Mouse (Mus musculus) brown adipose tissue, adult 24 weeks (tissue): Measurements from ENCODE around the gene Epo. TPM values are rescaled to one million over a fixed set of nuclear protein-coding genes. Genes with fewer than 3 reads are reported as not detected.

Experiments used
- H3K27ac ChIP-seq: fragments of 200-500 bp; replicated peaks from 2 replicates; pipeline ENCODE4 v1.5.1; 2012; ENCODE audit warnings: low read depth, mild to moderate bottlenecking, low read length
- H3K4me1 ChIP-seq: fragments of 200-500 bp; 2 replicates; pipeline ENCODE4 v1.6.1; 2012; ENCODE audit warnings: low read length, mixed read lengths; ENCODE audit not compliant: control insufficient read depth, insufficient read depth, insufficient read length
- H3K4me3 ChIP-seq: fragments of 200-500 bp; 2 replicates; pipeline ENCODE4 v1.5.1; 2012; ENCODE audit warnings: low read depth, mild to moderate bottlenecking, low read length, moderate library complexity; ENCODE audit not compliant: insufficient read depth
- polyA plus RNA-seq: library from polyadenylated mRNA; stranded (reverse); fragments of >200 nt; gene quantifications from 2 replicates; pipeline ENCODE4 v1.2.4, GENCODE M21; 2012; ENCODE audit not compliant: missing spikeins, insufficient read depth, insufficient read length

Epo gene
- not detected in 2 replicates for polyA plus RNA-seq

DNA sequence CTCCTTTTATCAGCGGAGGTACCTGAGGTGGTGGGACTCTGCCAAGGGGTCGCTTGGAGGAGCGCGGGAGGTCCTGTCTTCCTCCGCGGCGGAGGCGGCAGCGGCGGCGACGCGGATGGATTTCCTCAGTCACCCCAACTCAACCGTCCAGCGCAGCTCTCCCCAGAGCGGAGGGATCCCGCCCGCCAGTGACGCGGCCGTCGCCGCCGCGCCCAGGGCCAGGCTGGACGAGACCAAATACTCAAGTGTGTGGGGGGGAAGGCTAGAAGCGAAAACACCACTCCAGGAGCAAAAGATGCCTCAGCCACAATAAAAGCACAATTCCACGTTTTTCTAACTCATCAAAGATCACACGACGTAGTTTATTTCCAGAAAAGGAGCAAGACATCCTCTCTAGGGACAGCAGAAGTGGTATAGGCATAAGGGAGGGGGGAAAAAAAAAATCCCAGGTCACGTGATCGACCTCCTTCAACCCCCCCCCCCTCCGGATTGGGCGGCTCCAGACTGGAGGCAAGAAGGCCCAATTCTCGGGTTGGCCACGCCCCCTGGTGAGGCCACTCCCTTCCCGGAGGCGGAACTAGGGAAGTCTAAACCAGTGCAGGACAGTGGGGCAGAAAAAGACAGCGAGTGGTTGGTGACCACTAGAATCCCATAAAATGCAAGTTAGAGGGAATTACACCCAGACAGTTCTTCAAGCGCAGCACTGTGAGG lies at the start of gene Epo, which contains the start of gene Gnb2:
Gene Epo, minus strand, starts transcription at position 126 of the 711 bp plus-strand sequence.
Gene Gnb2, minus strand, starts transcription at position 394 of the 711 bp plus-strand sequence.
- Histone ChIP-seq H3K27ac (peak within 1 kb of the TSS; percentile 100), H3K4me1 (no peaks in the 10 kb centered on the region), H3K4me3 (peak within 1 kb of the TSS; percentile 94)

DNA sequence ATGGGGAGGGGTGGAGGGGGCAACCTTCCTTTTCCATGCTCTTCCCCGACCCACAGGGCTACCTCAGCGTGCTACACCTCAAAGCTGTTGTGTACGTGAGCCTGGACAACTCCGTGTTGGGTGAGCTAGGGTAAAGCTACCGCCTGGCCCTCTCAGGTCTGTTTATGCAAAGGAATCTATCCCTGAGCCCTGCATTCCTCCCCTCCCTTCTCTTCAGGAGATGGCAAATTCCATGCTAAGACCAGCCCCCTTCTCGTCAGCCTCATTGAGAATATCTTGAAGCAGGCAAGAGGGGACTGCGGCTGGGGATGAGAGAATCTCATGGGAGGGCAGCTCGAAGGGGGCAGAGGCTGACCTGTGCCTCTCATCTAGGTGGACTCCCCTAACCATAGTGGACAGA lies 49.7 kb upstream of the Epo start:
- no peak overlapping the region for H3K27ac ChIP-seq
- H3K4me1 ChIP-seq: no peaks in the 10 kb centered on the region
- H3K4me3 ChIP-seq: no peak overlapping the region

DNA sequence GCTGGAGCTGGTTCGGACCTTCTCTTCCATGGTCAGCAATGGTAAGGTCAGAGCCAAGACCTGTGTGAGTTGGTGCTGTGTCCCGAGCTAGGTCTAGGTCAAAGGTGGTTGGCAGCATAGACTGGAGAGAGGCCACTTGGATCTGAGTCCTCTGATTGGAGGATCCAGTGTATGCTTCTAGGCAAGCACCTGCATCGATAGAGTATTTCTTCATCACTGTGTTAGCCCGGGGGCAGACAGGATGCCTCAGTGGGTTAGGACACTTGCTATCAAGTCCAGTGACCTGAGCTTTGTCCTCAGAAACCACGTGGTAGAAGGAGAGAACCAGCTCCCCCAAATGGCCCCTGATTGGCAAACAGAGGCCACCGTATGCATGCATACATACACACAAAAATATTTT lies 47.2 kb upstream of the Epo start:
- 0 out of 2 replicates have a peak overlapping the region, but pooled peaks have one; percentile 10 for H3K27ac ChIP-seq
- H3K4me1 ChIP-seq: no peaks in the 10 kb centered on the region
- H3K4me3 ChIP-seq: no peak overlapping the region

DNA sequence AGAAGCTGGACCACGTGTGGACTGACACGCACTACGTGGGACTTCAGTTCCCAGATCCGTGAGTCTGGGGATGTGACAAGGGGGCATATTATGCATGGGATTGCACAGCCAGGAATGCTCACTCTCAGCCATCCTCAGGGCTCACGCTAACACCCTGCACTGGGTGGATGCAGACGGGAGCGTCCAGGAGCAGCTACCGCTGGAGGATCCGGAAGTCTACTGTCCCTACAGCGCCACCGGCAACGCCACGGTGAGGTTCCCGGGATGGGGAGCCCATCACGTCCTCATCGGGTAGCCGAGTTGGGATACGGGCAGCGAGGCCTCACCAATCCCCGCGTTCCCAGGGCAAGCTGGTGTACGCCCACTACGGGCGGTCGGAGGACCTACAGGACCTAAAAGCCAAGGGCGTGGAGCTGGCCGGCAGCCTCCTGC lies 41.4 kb upstream of the Epo start:
- Histone ChIP-seq H3K4me1 (peaks cover 2% of the 10 kb centered on the region; the same call in 1 of the 2 replicates), H3K27ac (no peak overlapping the region), H3K4me3 (peak overlapping the region; percentile 23)

DNA sequence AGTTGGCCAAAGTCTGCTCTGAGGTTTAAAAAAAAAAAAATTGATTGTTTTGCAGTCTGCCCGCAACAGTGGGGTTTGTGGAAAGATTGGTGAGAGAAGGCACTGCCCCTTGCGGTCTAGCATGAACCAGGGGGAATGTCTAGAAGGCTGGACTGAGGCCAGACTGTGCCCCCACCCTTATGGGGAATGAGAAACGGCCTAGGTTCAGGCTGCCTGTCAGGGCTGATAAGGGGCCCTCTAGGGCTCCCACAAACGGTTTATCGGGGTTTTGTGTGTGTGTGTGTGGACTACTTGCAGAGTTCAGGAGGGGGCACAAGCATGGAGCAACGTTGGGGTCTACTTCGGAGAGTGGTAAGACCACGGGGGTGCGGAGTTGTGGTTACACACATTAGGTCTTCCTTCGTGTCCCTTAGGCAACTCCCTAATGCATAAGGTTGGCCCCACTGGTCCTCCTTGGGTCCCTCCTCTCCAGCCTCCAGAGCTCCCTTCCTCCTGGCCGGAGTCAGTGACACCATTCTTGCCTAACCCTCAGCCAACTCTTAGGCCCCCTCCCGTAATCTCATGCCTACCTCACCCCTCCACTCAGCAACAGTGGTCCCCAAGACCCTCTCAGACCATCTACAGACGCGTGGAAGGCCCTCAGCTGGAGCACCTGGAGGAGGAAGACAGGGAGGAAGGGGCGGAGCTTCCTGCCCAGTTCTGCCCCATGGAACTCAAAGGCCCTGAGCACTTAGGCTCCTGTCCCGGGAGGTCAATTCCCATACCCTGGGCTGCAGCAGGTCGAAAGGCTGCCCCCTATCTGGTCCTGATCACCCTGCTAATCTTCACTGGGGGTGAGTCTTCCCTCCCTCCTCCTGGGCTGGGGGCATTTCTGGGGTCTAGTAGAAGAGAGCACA lies 37.9 kb upstream of the Epo start:
- no peak overlapping the region for H3K4me3 ChIP-seq
- H3K27ac ChIP-seq: no peak overlapping the region
- peaks cover 2% of the 10 kb centered on the region; the same call in 1 of the 2 replicates for H3K4me1 ChIP-seq

DNA sequence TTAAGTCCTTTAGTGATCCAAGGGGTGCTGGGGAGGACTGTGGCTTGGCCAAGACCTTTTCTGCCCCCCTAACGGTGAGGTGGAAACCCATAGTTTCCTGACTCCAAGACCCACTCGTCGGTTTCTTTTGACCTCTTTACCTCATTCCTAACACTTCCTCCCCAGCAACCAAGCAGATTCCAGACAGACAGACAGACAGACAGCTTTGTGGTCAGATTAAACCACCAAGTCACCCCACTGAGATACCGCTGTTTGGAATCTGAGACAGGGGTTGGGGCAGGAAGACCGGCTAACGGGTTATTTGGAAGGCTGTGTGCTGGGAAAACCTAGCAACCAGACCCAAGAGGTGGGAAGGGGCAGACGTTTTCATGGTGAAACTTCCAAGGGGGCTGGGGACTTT lies 37.1 kb upstream of the Epo start:
- no peak overlapping the region for H3K4me3 ChIP-seq
- H3K4me1 ChIP-seq: peaks cover 2% of the 10 kb centered on the region; the same call in 1 of the 2 replicates
- no peak overlapping the region for H3K27ac ChIP-seq

DNA sequence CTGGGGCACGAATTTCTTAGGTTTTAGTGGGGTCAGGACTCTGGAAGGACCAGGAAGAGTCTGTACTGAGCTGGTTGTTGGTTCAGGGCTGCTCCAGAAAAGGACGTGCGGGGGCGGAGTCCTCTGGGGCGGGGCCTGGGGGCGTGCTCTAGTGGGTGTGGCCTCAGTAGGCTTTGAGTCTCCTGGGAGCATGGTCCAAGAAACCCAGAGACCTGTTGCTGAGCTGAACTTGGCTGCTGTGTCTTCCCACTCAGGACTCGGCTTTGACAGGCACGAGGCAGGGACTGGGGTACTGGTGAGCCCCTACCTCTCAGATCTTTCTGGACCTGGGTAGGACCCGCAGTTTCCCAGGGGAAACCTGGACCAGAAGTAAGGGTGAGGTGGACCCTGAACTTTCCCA lies 36.6 kb upstream of the Epo start, which contains the start of gene Tfr2:
Gene Tfr2, plus strand, starts transcription at position 176 of the 400 bp plus-strand sequence.
- Histone ChIP-seq H3K27ac (no peak within 1 kb of the TSS), H3K4me1 (peaks cover 2% of the 10 kb centered on the region; the same call in 1 of the 2 replicates), H3K4me3 (no peak within 1 kb of the TSS)

DNA sequence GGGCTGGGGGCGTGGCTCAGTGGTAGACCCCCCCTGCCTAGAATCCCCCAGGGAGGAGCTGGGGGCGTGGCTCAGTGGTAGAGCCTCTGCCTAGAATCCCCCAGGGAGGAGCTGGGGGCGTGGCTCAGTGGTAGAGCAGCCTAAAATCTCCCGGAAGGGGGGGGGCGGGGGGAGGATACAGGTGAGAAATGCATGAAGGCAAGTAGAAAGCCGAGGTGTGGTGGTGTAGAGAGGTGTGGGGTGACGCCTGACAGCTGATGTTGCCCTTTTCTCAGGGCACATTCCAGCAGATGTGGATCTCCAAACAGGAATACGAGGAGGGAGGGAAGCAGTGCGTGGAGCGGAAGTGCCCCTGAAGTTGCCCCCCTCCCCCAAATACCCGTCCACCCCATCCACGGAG lies 36.0 kb upstream of the Epo start:
- H3K4me3 ChIP-seq: no peak overlapping the region
- peaks cover 2% of the 10 kb centered on the region; the same call in 1 of the 2 replicates for H3K4me1 ChIP-seq
- no peak overlapping the region for H3K27ac ChIP-seq

DNA sequence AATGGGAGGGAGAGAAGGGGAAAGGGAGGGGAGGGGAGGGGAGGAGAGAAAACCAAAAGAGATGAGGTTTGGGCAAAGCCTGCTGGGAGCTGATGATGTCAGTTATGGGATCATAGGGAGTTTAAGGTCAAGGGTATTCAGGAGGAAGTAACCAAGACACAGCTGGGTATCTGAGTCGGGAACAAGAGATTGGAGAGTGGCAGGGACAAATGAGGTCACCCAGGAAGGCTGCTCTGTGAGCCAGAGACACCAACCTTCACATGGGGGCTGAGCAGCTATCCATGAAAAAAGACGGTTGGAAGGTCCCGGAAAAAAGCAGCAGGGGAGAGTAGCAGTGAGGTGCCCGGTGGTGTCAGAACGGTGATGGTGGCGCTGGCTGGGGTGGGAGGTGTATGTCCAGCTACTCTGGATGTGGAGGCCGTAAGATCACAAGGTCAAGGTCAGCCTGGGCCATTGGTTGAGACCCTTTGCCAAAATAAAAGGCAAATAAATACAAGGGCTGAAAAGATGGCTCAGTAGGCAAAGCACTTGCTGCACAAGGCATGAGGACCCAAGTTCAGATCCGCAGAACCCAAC lies 35.3 kb upstream of the Epo start:
- Histone ChIP-seq H3K27ac (no peak overlapping the region), H3K4me1 (peaks cover 2% of the 10 kb centered on the region; the same call in 1 of the 2 replicates), H3K4me3 (no peak overlapping the region)

DNA sequence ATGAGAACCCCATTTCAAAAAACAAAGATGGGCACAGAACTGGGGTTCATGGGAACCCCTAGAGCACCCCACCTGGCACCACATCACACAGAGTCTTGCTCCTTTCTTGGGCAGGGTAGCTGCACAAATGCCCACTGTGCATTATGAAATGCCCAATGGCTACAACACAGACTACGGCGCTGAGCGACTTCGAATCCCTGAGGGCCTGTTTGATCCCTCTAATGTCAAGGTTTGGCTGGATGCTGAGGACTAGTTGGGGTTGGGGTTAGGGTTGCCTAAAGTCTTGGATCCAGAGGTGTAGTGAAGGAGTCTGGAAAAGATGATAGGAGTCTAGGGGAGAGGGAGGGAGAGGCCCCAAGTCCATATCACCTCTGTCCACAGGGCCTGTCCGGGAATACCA lies 33.4 kb upstream of the Epo start:
- Histone ChIP-seq H3K4me1 (peaks cover 2% of the 10 kb centered on the region; the same call in 1 of the 2 replicates), H3K27ac (no peak overlapping the region)

DNA sequence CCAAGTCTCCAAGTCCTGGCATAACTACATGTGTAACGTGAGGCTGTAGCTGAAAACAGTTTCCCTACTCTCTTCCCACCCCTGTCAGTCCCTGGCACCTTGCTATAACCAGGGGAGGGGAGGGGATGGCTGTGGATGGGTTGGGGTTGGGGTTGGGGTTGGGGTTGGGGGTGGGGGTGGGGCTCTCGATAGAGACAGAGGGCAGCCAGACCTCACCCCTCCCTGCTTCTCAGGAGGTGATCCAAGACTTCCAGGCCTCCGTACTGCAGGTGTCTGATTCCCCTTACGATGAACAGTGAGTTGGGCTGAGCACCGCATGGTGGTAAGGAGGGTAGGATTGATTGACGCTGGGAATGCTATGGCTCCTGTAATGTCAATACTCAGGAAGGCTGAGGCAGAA lies 32.7 kb upstream of the Epo start:
- no peak overlapping the region for H3K4me3 ChIP-seq
- no peak overlapping the region for H3K27ac ChIP-seq
- peaks cover 2% of the 10 kb centered on the region; the same call in 1 of the 2 replicates for H3K4me1 ChIP-seq

More for the DNA sequence above, 33.4 kb upstream of the Epo start:
- no peak overlapping the region for H3K4me3 ChIP-seq

DNA sequence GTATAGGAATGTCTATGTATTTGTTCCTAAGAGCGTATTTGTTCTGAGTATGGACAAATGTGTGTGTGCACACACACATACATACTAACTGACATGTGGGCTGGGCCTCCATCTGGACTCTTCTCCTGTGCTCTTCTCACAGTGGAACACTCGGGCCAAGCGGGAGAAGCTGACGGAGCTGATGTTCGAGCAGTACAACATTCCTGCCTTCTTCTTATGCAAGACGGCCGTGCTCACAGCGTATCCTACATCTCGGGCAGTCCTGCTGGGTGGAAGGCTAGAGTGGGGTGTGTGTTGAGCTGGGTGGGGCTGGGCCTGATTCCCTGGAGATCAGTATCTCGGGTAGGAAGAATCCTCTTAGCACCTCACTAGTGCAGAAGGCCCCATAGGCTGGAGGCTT lies 29.9 kb upstream of the Epo start:
- H3K27ac ChIP-seq: no peak overlapping the region
- H3K4me1 ChIP-seq: no peaks in the 10 kb centered on the region
- H3K4me3 ChIP-seq: no peak overlapping the region

DNA sequence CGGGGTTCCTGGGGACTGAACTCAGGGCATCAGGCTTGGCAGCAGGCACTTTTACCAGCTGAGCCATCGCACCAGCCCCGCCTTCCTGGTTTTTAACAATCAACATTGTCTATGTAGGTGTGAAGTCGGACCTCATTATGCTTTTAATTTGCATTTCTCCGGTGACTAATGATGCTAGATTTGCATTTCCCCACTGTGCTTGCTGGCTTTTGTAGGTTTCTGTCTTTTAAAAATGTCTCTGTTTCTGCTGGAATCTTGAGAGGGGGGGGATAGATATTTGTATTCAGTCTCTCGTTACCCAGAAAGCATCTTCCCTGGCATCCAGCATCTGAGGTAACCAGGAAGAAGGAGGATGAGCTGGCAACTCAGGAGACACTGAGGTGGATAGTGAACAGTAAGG lies 28.5 kb upstream of the Epo start:
- Histone ChIP-seq H3K27ac (no peak overlapping the region), H3K4me1 (no peaks in the 10 kb centered on the region), H3K4me3 (no peak overlapping the region)

DNA sequence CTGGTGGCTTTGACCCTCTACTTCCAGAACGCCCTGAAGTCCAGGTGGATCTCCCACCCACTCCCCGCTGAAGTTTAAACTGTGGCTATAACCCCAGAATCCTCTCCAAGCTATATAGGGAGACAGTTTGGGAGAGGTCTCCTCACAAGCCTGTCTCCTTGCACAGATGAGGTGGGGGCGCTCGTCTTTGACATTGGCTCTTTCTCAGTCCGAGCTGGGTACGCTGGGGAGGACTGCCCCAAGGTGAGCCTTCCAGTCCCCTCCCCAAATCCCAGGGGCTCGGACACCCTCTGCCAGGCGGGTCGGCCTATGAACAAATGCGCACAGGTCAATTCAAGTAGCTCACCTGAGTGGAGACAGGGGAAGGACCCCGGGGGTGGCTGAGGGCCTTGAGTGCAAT lies 20.9 kb upstream of the Epo start:
- H3K27ac ChIP-seq: no peak overlapping the region
- no peaks in the 10 kb centered on the region; the same call in 1 of the 2 replicates for H3K4me1 ChIP-seq
- H3K4me3 ChIP-seq: no peak overlapping the region

DNA sequence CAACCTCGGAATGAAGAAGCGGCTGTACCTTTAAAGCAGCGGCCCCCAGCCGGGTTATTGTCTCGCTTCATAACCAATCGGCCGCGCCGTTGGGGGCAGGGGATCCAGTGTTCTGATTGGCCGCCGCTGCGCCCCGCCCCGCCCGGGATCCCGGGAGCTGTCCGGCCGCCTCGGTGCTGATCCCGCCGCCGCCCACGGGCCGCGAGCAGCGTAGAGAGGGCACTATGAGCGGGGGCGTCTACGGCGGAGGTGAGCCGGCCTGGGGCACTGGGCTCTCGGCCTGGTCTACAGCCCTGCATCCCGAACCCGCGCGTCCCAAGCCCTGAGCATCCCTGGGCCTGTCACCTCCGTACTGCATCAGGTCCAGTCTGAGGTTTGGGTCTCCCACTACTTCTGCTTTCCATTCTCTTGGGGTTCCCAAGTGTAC lies 20.4 kb upstream of the Epo start, which contains the start of gene Actl6b:
Gene Actl6b, plus strand, starts transcription at position 107 of the 427 bp plus-strand sequence.
- Histone ChIP-seq H3K27ac (no peak within 1 kb of the TSS), H3K4me3 (no peak within 1 kb of the TSS), H3K4me1 (no peaks in the 10 kb centered on the region; the same call in 1 of the 2 replicates)
